Mouse (Mus musculus): ENCODE data around the gene Foxl2. TPM values are rescaled to one million over a fixed set of nuclear protein-coding genes. Genes with fewer than 3 reads are reported as not detected.

Foxl2 gene
- polyA plus RNA-seq, 1 experiment = 0.01 TPM

- no peaks in the 10 kb centered on the region for H3K36me3 ChIP-seq (ENCODE audit: control insufficient read depth, insufficient read depth)
- no peak overlapping the region for H3ac ChIP-seq (ENCODE audit: control insufficient read depth, insufficient read length)
- H3K4me2 ChIP-seq (ENCODE audit: low read depth) = peak overlapping the region; percentile 79
- no peaks in the 10 kb centered on the region for H3K79me2 ChIP-seq (ENCODE audit: control insufficient read depth, insufficient read depth)
- TF ChIP-seq USF1 (IDR thresholded peaks at IDR 0.05; ENCODE audit: low read depth) = no peak
- no peak for TF ChIP-seq MAX (IDR thresholded peaks at IDR 0.05; ENCODE audit: low read depth)
- no peak for TF ChIP-seq POLR2AphosphoS2 (IDR thresholded peaks at IDR 0.05; ENCODE audit: insufficient read length, low read depth)
- TF ChIP-seq MYOD1 (IDR thresholded peaks at IDR 0.05; ENCODE audit: control insufficient read depth in 1 of 3, insufficient read length in 2 of 3, low read depth in 2 of 3) = no peak
- H3K4me3 ChIP-seq = peak overlapping the region; percentile 17
- no peaks in the 10 kb centered on the region for H3K27me3 ChIP-seq (ENCODE audit: control insufficient read depth, insufficient read depth, insufficient read length)
Measured at GRCm38 (mm10) chr9:98979431-98980416, 24.6 kb downstream of the Foxl2 start.

GRCm38 (mm10) chr9:98985800-98986475 lies 30.9 kb downstream of the Foxl2 start, which contains the start of gene Faim:
Gene Faim, plus strand, starts transcription at chr9:98986373.
- Histone ChIP-seq H3K27me3 (ENCODE audit: control insufficient read depth, insufficient read depth, insufficient read length) (no peaks in the 10 kb centered on the region), H3K79me2 (ENCODE audit: control insufficient read depth, insufficient read depth) (peaks cover 4% of the 10 kb centered on the region), H3K4me3 (peak within 1 kb of the TSS; percentile 39), H3K4me2 (ENCODE audit: low read depth) (peak within 1 kb of the TSS; percentile 97), H3K36me3 (ENCODE audit: control insufficient read depth, insufficient read depth) (no peaks in the 10 kb centered on the region), H3ac (ENCODE audit: control insufficient read depth, insufficient read length) (peak within 1 kb of the TSS; percentile 51)
- no peak for TF ChIP-seq MAX (IDR thresholded peaks at IDR 0.05; ENCODE audit: low read depth)
- TF ChIP-seq USF1 (IDR thresholded peaks at IDR 0.05; ENCODE audit: low read depth) = no peak
- TF ChIP-seq SRF (IDR thresholded peaks at IDR 0.05; ENCODE audit: control insufficient read depth, insufficient read length, low read depth) = peak; percentile 64
- TF ChIP-seq MYOG (IDR thresholded peaks at IDR 0.05; ENCODE audit: control insufficient read depth in 1 of 3, insufficient read depth in 1 of 3, insufficient read length in 2 of 3, low read depth in 2 of 3) = peak in 1 of 3 experiments; percentile 37
- no peak for TF ChIP-seq CEBPB (IDR thresholded peaks at IDR 0.05; ENCODE audit: insufficient read depth, poor library complexity, severe bottlenecking)
- TF ChIP-seq MYOD1 (IDR thresholded peaks at IDR 0.05; ENCODE audit: control insufficient read depth in 1 of 3, insufficient read length in 2 of 3, low read depth in 2 of 3) = peak in 1 of 3 experiments; percentile 29
- no peak for TF ChIP-seq TCF3 (IDR thresholded peaks at IDR 0.05; ENCODE audit: insufficient read length, low read depth)
- TF ChIP-seq POLR2AphosphoS2 (IDR thresholded peaks at IDR 0.05; ENCODE audit: insufficient read length, low read depth) = peak; percentile 96
- TF ChIP-seq REST (IDR thresholded peaks at IDR 0.05; ENCODE audit: insufficient read depth, insufficient read length) = no peak
- no peak for TF ChIP-seq TCF12 (IDR thresholded peaks at IDR 0.05; ENCODE audit: insufficient read depth, poor library complexity, severe bottlenecking)
- TF ChIP-seq E2F4 (IDR thresholded peaks at IDR 0.05; ENCODE audit: insufficient read depth) = peak; percentile 3
- peak; percentile 98 for TF ChIP-seq POLR2A (IDR thresholded peaks at IDR 0.05; ENCODE audit: insufficient read length, low read depth)

GRCm38 (mm10) chr9:98986476-98987096 lies 31.5 kb downstream of the Foxl2 start:
- Histone ChIP-seq H3K27me3 (ENCODE audit: control insufficient read depth, insufficient read depth, insufficient read length) (no peaks in the 10 kb centered on the region), H3ac (ENCODE audit: control insufficient read depth, insufficient read length) (peak overlapping the region; percentile 51), H3K4me3 (peak overlapping the region; percentile 39), H3K36me3 (ENCODE audit: control insufficient read depth, insufficient read depth) (no peaks in the 10 kb centered on the region), H3K79me2 (ENCODE audit: control insufficient read depth, insufficient read depth) (peaks cover 4% of the 10 kb centered on the region), H3K4me2 (ENCODE audit: low read depth) (peak overlapping the region; percentile 97)
- TF ChIP-seq TCF12 (IDR thresholded peaks at IDR 0.05; ENCODE audit: insufficient read depth, poor library complexity, severe bottlenecking) (no peak), MYOD1 (IDR thresholded peaks at IDR 0.05; ENCODE audit: control insufficient read depth in 1 of 3, insufficient read length in 2 of 3, low read depth in 2 of 3) (peak in 1 of 3 experiments; percentile 10)

- no peaks in the 10 kb centered on the region for H3K36me3 ChIP-seq (ENCODE audit: control insufficient read depth, insufficient read depth)
- TF ChIP-seq USF1 (IDR thresholded peaks at IDR 0.05; ENCODE audit: low read depth) (no peak), POLR2AphosphoS2 (IDR thresholded peaks at IDR 0.05; ENCODE audit: insufficient read length, low read depth) (no peak), E2F4 (IDR thresholded peaks at IDR 0.05; ENCODE audit: insufficient read depth) (no peak), SRF (IDR thresholded peaks at IDR 0.05; ENCODE audit: control insufficient read depth, insufficient read length, low read depth) (no peak), REST (IDR thresholded peaks at IDR 0.05; ENCODE audit: insufficient read depth, insufficient read length) (no peak), POLR2A (IDR thresholded peaks at IDR 0.05; ENCODE audit: insufficient read length, low read depth) (no peak), TCF12 (IDR thresholded peaks at IDR 0.05; ENCODE audit: insufficient read depth, poor library complexity, severe bottlenecking) (no peak), MYOG (IDR thresholded peaks at IDR 0.05; ENCODE audit: control insufficient read depth in 1 of 3, insufficient read depth in 1 of 3, insufficient read length in 2 of 3, low read depth in 2 of 3) (no peak), MYOD1 (IDR thresholded peaks at IDR 0.05; ENCODE audit: control insufficient read depth in 1 of 3, insufficient read length in 2 of 3, low read depth in 2 of 3) (no peak)
- H3K4me2 ChIP-seq (ENCODE audit: low read depth) = peak overlapping the region; percentile 97
- peak overlapping the region; percentile 39 for H3K4me3 ChIP-seq
- peaks cover 4% of the 10 kb centered on the region for H3K79me2 ChIP-seq (ENCODE audit: control insufficient read depth, insufficient read depth)
- peak overlapping the region; percentile 51 for H3ac ChIP-seq (ENCODE audit: control insufficient read depth, insufficient read length)
- no peaks in the 10 kb centered on the region for H3K27me3 ChIP-seq (ENCODE audit: control insufficient read depth, insufficient read depth, insufficient read length)
Measured at GRCm38 (mm10) chr9:98987131-98987530, 32.0 kb downstream of the Foxl2 start.
